Mouse (Mus musculus) T-cell, adult 2 months (primary cell): Measurements from ENCODE around the gene Crtc3.
A peak's percentile ranks its signal among the peaks of the same experiment; 100 is the strongest.

Experiments
- DNase-seq: peaks from one replicate; pipeline ENCODE4 v3.0.0; 2022; ENCODE audit warnings: low spot score

Crtc3 gene

GRCm38 (mm10) chr7:80554180-80555021 is 134.3 kb downstream of the Crtc3 start:
- peak; percentile 82 for DNase-seq

- peak; percentile 15 for DNase-seq
These were observed 140.0 kb downstream of the Crtc3 start for GRCm38 (mm10) chr7:80548513-80549260.

- no peak for DNase-seq
These were observed 146.4 kb downstream of the Crtc3 start for GRCm38 (mm10) chr7:80542139-80542831.

- no peak for DNase-seq
These were observed 149.1 kb downstream of the Crtc3 start for GRCm38 (mm10) chr7:80539581-80539980.
